Mouse (Mus musculus) E14TG2a.4 (cell line): Measurements from ENCODE around the gene Iqgap1.

ENCODE experiments used
- H3K27me3 ChIP-seq: 2 replicates; pipeline ENCODE4 v1.6.1; 2014; ENCODE audit warnings: low read length, control low read depth; ENCODE audit not compliant: insufficient read depth
- H3K36me3 ChIP-seq: 2 replicates; pipeline ENCODE4 v1.6.1; 2014; ENCODE audit warnings: low read length, control low read depth; ENCODE audit not compliant: insufficient read depth
- H3K4me1 ChIP-seq: replicated peaks from 2 replicates; pipeline ENCODE4 v1.6.1; 2014; ENCODE audit warnings: low read depth, low read length, control low read depth
- H3K4me3 ChIP-seq: replicated peaks from 2 replicates; pipeline ENCODE4 v1.5.1; 2014; ENCODE audit warnings: mild to moderate bottlenecking, low read length
- H3K9me3 ChIP-seq: 2 replicates; pipeline ENCODE4 v1.6.1; 2014; ENCODE audit warnings: low read length, control low read depth
- CTCF ChIP-seq: conservative IDR thresholded peaks from 2 replicates; pipeline ENCODE4 v1.5.1; 2014; ENCODE audit warnings: low read length
- NANOG ChIP-seq: IDR thresholded peaks from 2 replicates; pipeline ENCODE4 v1.6.1; 2014; ENCODE audit warnings: borderline replicate concordance, low read length, mixed read lengths
- POU5F1 ChIP-seq: IDR thresholded peaks from 2 replicates; pipeline ENCODE4 v1.6.1; 2014; ENCODE audit warnings: low read length, borderline replicate concordance

Iqgap1 gene

DNA sequence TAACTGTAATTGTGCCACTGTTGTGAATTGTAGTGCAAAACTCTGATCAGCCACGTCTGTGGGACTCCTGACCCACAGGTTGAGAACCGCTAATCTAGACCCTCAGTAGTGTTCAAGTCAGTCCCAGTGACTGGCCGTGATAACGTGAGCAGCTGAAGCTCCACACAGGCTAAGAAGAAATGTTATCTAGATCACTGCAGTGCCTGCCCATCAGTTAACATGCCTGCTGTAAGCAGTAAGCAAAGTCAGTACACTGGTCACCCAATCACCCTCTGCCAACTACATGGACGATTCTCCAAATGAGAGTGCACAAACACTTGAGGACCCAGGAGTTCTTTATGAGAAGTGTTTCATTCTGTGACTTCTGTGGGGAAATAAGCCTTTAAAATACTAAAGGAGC lies 140.1 kb downstream of the Iqgap1 start:
- no peak for TF ChIP-seq POU5F1
- TF ChIP-seq NANOG, result no peak
- no peak for TF ChIP-seq CTCF
- Histone ChIP-seq H3K4me3 (no peak overlapping the region), H3K27me3 (peaks cover 54% of the 10 kb centered on the region)

DNA sequence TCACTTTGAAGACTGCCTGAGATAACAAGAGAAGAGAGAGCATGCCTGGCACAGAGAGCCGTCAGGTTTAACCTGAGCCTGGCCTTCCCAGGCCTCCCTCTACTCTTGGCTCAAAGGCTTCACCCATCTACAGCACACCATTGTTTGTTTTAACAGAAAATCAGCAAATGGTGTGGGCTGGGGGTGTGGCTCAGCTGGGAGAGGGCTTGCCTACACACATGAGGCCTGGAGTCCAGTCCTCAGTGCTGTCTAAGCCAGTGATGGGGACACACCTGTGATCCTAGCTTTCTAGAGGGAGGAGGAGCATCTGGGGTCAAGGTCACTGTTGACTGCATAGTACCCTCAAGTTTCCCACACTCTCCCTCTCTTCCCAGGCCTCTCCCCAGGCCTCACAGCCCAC lies 143.1 kb downstream of the Iqgap1 start:
- no peaks in the 10 kb centered on the region for H3K9me3 ChIP-seq
- H3K27me3 ChIP-seq, result peaks cover 34% of the 10 kb centered on the region
- H3K36me3 ChIP-seq, result no peaks in the 10 kb centered on the region
- H3K4me1 ChIP-seq, result peaks cover 8% of the 10 kb centered on the region
- no peak overlapping the region for H3K4me3 ChIP-seq
- TF ChIP-seq POU5F1 (no peak), CTCF (no peak), NANOG (no peak)

More for the DNA sequence above, 140.1 kb downstream of the Iqgap1 start:
- Histone ChIP-seq H3K9me3 (no peaks in the 10 kb centered on the region), H3K4me1 (peaks cover 12% of the 10 kb centered on the region), H3K36me3 (no peaks in the 10 kb centered on the region)

DNA sequence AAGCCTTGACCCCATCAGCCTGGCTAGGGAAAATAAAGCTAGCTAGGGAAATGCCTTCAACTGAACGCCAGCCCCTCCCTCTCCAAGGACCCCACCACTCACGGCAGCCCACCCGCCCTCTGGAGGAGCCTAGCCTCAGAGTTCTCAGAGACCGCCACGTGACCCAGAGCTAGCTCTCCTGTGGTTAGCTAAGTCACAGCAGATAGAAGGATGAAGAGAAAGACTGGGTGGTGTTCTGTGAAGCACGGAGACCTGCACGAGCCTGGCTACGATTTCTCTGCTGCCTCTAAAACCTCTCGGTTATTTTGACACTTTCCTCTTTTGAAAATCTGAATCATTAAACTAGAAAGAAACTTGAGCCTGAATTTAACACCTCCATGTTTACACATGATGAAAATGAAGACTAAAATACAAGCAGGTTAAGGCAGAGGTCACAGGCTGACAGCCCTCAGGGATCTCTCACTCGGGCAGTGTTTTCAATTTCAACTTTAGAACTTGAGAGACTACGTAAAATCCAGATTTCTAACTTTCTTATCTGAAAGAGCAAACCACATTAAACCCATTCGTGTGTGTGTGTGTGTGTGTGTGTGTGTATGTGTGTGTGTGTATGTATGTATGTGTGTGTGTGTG lies 145.4 kb downstream of the Iqgap1 start:
- no peaks in the 10 kb centered on the region for H3K9me3 ChIP-seq
- TF ChIP-seq NANOG (no peak), CTCF (no peak), POU5F1 (no peak)
- H3K36me3 ChIP-seq, result no peaks in the 10 kb centered on the region
- no peak overlapping the region for H3K4me3 ChIP-seq
- H3K27me3 ChIP-seq, result peaks cover 14% of the 10 kb centered on the region
- H3K4me1 ChIP-seq, result 0 out of 2 replicates have a peak, but pooled peaks cover 6% of the 10 kb centered on the region

DNA sequence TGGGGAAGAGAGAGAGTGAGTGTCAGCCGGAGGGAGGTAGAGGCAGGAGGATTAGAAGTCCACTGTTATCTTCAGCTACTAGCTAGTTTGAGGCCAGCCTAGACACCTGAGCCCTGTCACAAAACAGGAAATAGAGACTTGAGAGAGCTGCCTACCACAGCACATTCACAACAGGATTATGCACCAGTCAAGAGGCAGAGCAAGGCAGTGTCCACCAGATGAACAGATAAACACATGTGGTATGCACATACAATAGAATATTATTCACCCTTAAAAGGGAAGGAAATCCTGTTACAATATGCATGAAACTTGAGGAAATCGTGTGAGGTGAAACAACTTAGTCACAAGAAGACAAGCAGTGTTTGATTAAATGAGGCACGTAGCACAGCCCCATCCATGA lies 153.5 kb downstream of the Iqgap1 start:
- Histone ChIP-seq H3K36me3 (no peaks in the 10 kb centered on the region), H3K9me3 (no peaks in the 10 kb centered on the region), H3K4me3 (no peak overlapping the region), H3K4me1 (no peaks in the 10 kb centered on the region), H3K27me3 (no peaks in the 10 kb centered on the region)
- TF ChIP-seq CTCF, result no peak
- no peak for TF ChIP-seq NANOG
- TF ChIP-seq POU5F1, result no peak

DNA sequence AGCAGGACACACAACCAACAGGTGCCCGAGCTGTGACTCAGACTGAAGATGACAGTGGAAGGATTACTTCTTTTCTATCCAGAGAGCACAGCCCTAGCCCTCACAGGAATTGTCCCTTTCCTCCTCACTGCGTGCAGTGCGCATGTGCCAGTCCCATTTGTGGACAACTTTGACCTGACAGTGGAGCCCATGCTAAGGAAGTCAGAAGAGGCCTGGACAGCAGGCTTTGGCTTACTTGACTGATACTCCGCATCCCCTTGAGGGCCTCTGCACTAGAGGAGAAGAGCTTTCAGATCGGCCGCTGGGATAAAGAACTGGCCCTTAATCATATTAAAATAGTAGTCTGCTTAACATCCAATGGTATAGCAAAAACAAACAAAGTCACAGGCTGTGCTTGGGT lies 154.9 kb downstream of the Iqgap1 start:
- no peaks in the 10 kb centered on the region for H3K9me3 ChIP-seq
- TF ChIP-seq POU5F1 (no peak), NANOG (no peak), CTCF (no peak)
- no peaks in the 10 kb centered on the region for H3K4me1 ChIP-seq
- H3K27me3 ChIP-seq, result no peaks in the 10 kb centered on the region
- no peak overlapping the region for H3K4me3 ChIP-seq
- no peaks in the 10 kb centered on the region for H3K36me3 ChIP-seq

DNA sequence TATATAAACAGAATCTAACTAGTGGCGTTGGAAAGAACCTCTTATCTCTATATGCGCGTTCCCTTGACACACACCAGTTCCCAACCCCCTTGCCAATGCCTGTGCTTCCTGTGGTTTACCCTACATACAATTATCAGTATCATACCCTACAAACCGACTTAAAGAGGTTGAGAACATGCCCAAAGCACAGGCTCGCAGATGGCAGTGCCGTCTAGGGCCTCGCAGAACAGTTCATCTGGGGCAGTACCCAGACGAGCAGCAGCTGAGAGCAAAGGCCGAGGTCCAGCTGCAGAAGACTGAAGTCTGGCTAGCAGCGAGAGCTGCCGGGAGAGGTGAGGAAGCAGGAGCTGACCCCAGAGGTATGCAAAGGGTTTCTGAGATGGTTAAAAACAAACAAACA lies 158.6 kb downstream of the Iqgap1 start:
- TF ChIP-seq CTCF (no peak), NANOG (no peak), POU5F1 (no peak)
- H3K9me3 ChIP-seq, result no peaks in the 10 kb centered on the region
- no peaks in the 10 kb centered on the region for H3K27me3 ChIP-seq

DNA sequence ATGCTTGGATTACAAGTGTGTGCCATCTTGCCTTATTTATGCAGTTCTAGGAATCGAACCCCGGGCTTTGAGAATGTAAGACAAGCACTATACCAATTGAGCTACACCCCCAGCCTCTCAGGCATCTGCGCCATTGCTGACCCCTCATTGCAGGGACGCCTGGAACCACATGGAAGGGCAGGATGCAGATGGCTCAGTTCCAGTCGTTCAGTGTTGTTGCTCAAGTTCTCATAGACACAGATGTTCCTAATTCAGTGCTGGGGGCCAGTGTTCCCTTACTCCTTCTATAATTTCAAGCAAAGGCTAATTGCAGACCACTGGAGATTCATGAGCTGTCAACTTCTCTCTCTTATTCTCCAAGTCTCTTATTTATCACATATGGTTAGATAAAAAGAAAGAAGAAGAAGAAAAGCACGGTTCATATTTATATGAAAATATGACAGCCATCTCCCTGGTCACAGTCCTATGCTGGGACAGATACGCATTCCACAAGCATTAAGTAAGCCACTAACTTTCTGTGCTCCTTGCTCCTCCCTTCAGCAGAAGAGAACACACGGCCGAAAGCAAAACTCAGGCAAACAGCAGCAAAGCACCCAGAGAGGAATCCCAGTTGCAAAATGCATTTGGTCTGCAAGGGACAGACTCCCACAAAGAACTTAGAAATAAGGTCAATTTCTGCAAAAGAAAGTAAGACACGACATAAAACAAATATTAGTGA lies 159.4 kb downstream of the Iqgap1 start:
- no peaks in the 10 kb centered on the region for H3K36me3 ChIP-seq
- no peaks in the 10 kb centered on the region for H3K27me3 ChIP-seq
- H3K4me3 ChIP-seq, result no peak overlapping the region
- H3K4me1 ChIP-seq, result no peaks in the 10 kb centered on the region
- H3K9me3 ChIP-seq, result no peaks in the 10 kb centered on the region
- no peak for TF ChIP-seq CTCF

More for the DNA sequence above, 158.6 kb downstream of the Iqgap1 start:
- no peaks in the 10 kb centered on the region for H3K4me1 ChIP-seq
- H3K4me3 ChIP-seq, result no peak overlapping the region
- H3K36me3 ChIP-seq, result no peaks in the 10 kb centered on the region
